Mouse (Mus musculus) Muller cell, postnatal 12 days (primary cell): ENCODE data around the gene Fam69a.
"Not testable (repeated sequence)": the region's sequence is repeated elsewhere in the genome, so short reads cannot be mapped to it uniquely, and the experiment has no call there.

Experiments used
- DNase-seq: peaks from one replicate; pipeline ENCODE4 v3.0.0-alpha.2; 2015; ENCODE audit errors: inconsistent ontology term

Fam69a gene

GRCm38 (mm10) chr5:107947548-107947947 is 39.3 kb downstream of the Fam69a start:
- peak; percentile 88 for DNase-seq

- no peak for DNase-seq
Observed at GRCm38 (mm10) chr5:107946475-107946874, 40.4 kb downstream of the Fam69a start.

- no peak for DNase-seq
Observed at GRCm38 (mm10) chr5:107943526-107943925, 43.4 kb downstream of the Fam69a start.

- DNase-seq: no peak
Observed at GRCm38 (mm10) chr5:107942941-107943340, 43.9 kb downstream of the Fam69a start.

GRCm38 (mm10) chr5:107941222-107941621 is 45.7 kb downstream of the Fam69a start:
- no peak for DNase-seq

- no peak for DNase-seq
Observed at GRCm38 (mm10) chr5:107939701-107940100, 47.2 kb downstream of the Fam69a start.

- DNase-seq: no peak
Observed at GRCm38 (mm10) chr5:107938886-107939285, 48.0 kb downstream of the Fam69a start.

GRCm38 (mm10) chr5:107938483-107938882 is 48.4 kb downstream of the Fam69a start:
- DNase-seq: not testable (repeated sequence)

GRCm38 (mm10) chr5:107936625-107937389 is 50.1 kb downstream of the Fam69a start:
- no peak for DNase-seq

GRCm38 (mm10) chr5:107934770-107935543 is 51.9 kb downstream of the Fam69a start:
- DNase-seq: no peak

GRCm38 (mm10) chr5:107933202-107933974 is 53.5 kb downstream of the Fam69a start:
- no peak for DNase-seq

GRCm38 (mm10) chr5:107932556-107932955 is 54.3 kb downstream of the Fam69a start:
- no peak for DNase-seq

GRCm38 (mm10) chr5:107926550-107927249 is 60.2 kb downstream of the Fam69a start:
- DNase-seq: no peak

- DNase-seq: no peak
Observed at GRCm38 (mm10) chr5:107924564-107924963, 62.3 kb downstream of the Fam69a start.

- no peak for DNase-seq
Observed at GRCm38 (mm10) chr5:107922836-107923235, 64.0 kb downstream of the Fam69a start.

GRCm38 (mm10) chr5:107921400-107922252 is 65.3 kb downstream of the Fam69a start:
- peak; percentile 53 for DNase-seq

GRCm38 (mm10) chr5:107915280-107915679 is 71.6 kb downstream of the Fam69a start:
- DNase-seq: no peak

- no peak for DNase-seq
Observed at GRCm38 (mm10) chr5:107911012-107911411, 75.9 kb downstream of the Fam69a start.

- DNase-seq: no peak
Observed at GRCm38 (mm10) chr5:107910084-107910616, 76.7 kb downstream of the Fam69a start.

- no peak for DNase-seq
Observed at GRCm38 (mm10) chr5:107909668-107910067, 77.2 kb downstream of the Fam69a start.
